Mouse (Mus musculus): ENCODE results near the gene Irx6. TPM values are rescaled to one million over a fixed set of nuclear protein-coding genes. Genes with fewer than 3 reads are reported as not detected.

The Irx6 gene
- polyA plus RNA-seq, 1 experiment, result not detected

DNA sequence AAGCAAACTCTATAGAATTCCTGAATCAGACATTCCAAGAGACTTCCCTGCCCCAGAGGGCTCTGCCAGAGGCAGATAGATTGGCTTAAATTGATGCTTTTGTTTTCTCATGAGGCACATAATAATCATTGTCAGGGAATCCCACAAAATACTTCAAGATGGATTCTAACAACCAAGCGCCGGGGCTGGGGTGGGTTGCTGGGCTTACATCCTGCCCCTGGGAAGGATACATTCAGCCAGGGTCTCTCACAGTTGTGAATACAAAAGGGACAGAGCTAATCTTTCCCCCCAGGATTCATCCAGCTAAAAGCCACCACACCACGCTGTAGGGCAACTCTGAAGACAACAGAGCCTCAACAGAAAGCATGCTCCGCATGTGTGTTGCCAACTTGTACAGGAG is 2.2 kb upstream of the Irx6 start:
- WGBS, result 88% methylated on average over 4 of the region's 4 CpGs
- no peak overlapping the region for H3K4me3 ChIP-seq (ENCODE audit: insufficient read depth, low read depth, low read length)
- no peak for TF ChIP-seq CTCF (IDR thresholded peaks at IDR 0.05; ENCODE audit: insufficient read depth, low read depth, low read length)
- no peak for TF ChIP-seq POLR2A (IDR thresholded peaks at IDR 0.05; ENCODE audit: insufficient read depth, low read depth, low read length)
- H3K4me1 ChIP-seq (ENCODE audit: control insufficient read depth, insufficient read depth, low read length), result peaks cover 16% of the 10 kb centered on the region
- H3K27ac ChIP-seq (ENCODE audit: insufficient read depth, low read depth, low read length), result no peak overlapping the region

DNA sequence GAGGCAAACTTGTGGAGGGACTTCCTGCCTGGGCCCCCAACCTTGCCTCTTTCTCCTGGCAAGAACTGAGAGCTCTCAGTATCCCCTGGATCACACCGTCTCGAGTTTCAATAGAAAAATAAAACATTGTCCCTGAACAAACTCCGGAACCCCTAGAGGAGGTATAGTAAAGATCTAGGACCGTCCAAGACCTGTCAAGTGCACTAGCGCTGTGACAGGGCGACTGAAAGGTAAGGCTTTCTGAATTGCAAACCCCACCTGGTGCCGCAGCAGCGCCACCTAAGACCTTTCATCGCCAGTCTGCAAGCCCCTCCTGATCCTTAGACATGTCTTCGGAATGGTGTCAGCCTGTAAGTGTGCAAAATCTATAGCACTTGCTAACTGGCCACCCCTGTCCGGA is 987 bp upstream of the Irx6 start:
- peaks cover 20% of the 10 kb centered on the region for H3K4me1 ChIP-seq (ENCODE audit: control insufficient read depth, insufficient read depth, low read length)
- TF ChIP-seq POLR2A (IDR thresholded peaks at IDR 0.05; ENCODE audit: insufficient read depth, low read depth, low read length), result no peak
- no peak for TF ChIP-seq CTCF (IDR thresholded peaks at IDR 0.05; ENCODE audit: insufficient read depth, low read depth, low read length)
- no peak overlapping the region for H3K27ac ChIP-seq (ENCODE audit: insufficient read depth, low read depth, low read length)
- no peak overlapping the region for H3K4me3 ChIP-seq (ENCODE audit: insufficient read depth, low read depth, low read length)
- WGBS, result 12% methylated on average over 11 of the region's 11 CpGs

- Histone ChIP-seq H3K4me1 (ENCODE audit: control insufficient read depth, insufficient read depth, low read length) (peaks cover 24% of the 10 kb centered on the region), H3K4me3 (ENCODE audit: insufficient read depth, low read depth, low read length) (no peak overlapping the region), H3K27ac (ENCODE audit: insufficient read depth, low read depth, low read length) (no peak overlapping the region)
- TF ChIP-seq POLR2A (IDR thresholded peaks at IDR 0.05; ENCODE audit: insufficient read depth, low read depth, low read length) (no peak), CTCF (IDR thresholded peaks at IDR 0.05; ENCODE audit: insufficient read depth, low read depth, low read length) (no peak)
- WGBS, result 1% methylated on average over 30 of the region's 30 CpGs
Measured at GRCm38 (mm10) chr8:92673555-92674243, 389 bp upstream of the Irx6 start.

DNA sequence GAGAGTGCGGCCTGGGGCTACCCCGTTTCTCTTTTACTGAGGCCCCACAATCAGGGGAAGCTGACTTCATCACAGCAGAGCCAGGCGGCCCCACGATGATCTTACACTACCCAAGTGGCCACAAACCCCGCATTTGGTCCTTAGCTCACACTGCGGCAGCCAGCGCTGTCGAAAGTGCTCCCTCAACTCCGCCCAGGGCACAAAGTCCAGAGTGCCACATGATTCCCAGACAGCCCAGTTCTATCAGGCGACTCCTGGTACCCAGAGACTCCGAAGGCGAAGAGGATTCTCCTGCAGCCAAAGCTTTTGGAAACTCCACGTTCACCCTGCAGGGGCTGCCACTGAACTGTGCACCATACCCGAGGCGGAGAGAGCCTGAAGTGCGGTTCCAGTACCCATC is 4.3 kb downstream of the Irx6 start:
- H3K4me3 ChIP-seq (ENCODE audit: insufficient read depth, low read depth, low read length), result no peak overlapping the region
- no peak overlapping the region for H3K27ac ChIP-seq (ENCODE audit: insufficient read depth, low read depth, low read length)
- 22% methylated on average over 16 of the region's 16 CpGs for WGBS
- peaks cover 20% of the 10 kb centered on the region for H3K4me1 ChIP-seq (ENCODE audit: control insufficient read depth, insufficient read depth, low read length)
- TF ChIP-seq POLR2A (IDR thresholded peaks at IDR 0.05; ENCODE audit: insufficient read depth, low read depth, low read length), result no peak
- no peak for TF ChIP-seq CTCF (IDR thresholded peaks at IDR 0.05; ENCODE audit: insufficient read depth, low read depth, low read length)

DNA sequence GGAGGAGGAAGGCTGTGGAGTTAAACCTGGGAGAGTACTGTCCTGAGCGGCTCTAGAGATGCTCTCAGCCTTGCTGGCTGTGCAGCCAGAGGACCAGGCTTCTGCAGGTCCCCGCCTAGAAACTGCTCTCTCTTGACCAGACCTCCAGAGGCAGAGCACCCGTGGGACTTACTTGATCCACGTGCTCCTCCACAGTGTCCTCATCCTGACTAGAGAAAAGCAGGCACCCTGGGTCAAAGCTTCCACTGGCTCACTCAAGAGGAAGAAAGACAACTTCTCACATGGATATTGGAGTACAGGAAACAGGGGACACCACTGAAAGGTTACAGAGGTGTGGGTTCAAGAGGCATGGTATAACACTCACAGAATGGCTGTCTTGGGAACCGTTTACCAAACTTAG is 23.3 kb downstream of the Irx6 start:
- H3K4me3 ChIP-seq (ENCODE audit: insufficient read depth, low read depth, low read length), result no peak overlapping the region
- H3K27ac ChIP-seq (ENCODE audit: insufficient read depth, low read depth, low read length), result no peak overlapping the region
- no peaks in the 10 kb centered on the region for H3K4me1 ChIP-seq (ENCODE audit: control insufficient read depth, insufficient read depth, low read length)
- WGBS, result 96% methylated on average over 5 of the region's 5 CpGs
- no peak for TF ChIP-seq POLR2A (IDR thresholded peaks at IDR 0.05; ENCODE audit: insufficient read depth, low read depth, low read length)
- TF ChIP-seq CTCF (IDR thresholded peaks at IDR 0.05; ENCODE audit: insufficient read depth, low read depth, low read length), result no peak

- Histone ChIP-seq H3K4me3 (ENCODE audit: insufficient read depth, low read depth, low read length) (no peak overlapping the region), H3K27ac (ENCODE audit: insufficient read depth, low read depth, low read length) (no peak overlapping the region), H3K4me1 (ENCODE audit: control insufficient read depth, insufficient read depth, low read length) (no peaks in the 10 kb centered on the region)
- TF ChIP-seq POLR2A (IDR thresholded peaks at IDR 0.05; ENCODE audit: insufficient read depth, low read depth, low read length) (no peak), CTCF (IDR thresholded peaks at IDR 0.05; ENCODE audit: insufficient read depth, low read depth, low read length) (no peak)
- WGBS, result 83% methylated on average over 3 of the region's 3 CpGs
Measured at GRCm38 (mm10) chr8:92698411-92698810, 24.3 kb downstream of the Irx6 start.

GRCm38 (mm10) chr8:92699922-92700540 is 25.9 kb downstream of the Irx6 start:
- Histone ChIP-seq H3K4me3 (ENCODE audit: insufficient read depth, low read depth, low read length) (no peak overlapping the region), H3K4me1 (ENCODE audit: control insufficient read depth, insufficient read depth, low read length) (no peaks in the 10 kb centered on the region), H3K27ac (ENCODE audit: insufficient read depth, low read depth, low read length) (no peak overlapping the region)
- no peak for TF ChIP-seq POLR2A (IDR thresholded peaks at IDR 0.05; ENCODE audit: insufficient read depth, low read depth, low read length)
- TF ChIP-seq CTCF (IDR thresholded peaks at IDR 0.05; ENCODE audit: insufficient read depth, low read depth, low read length), result no peak
- 26% methylated on average over 8 of the region's 8 CpGs for WGBS

GRCm38 (mm10) chr8:92703375-92703774 is 29.3 kb downstream of the Irx6 start:
- H3K27ac ChIP-seq (ENCODE audit: insufficient read depth, low read depth, low read length), result no peak overlapping the region
- WGBS, result 88% methylated on average over 3 of the region's 3 CpGs

GRCm38 (mm10) chr8:92706311-92706710 is 32.2 kb downstream of the Irx6 start:
- no peak for TF ChIP-seq POLR2A (IDR thresholded peaks at IDR 0.05; ENCODE audit: insufficient read depth, low read depth, low read length)
- no peak for TF ChIP-seq CTCF (IDR thresholded peaks at IDR 0.05; ENCODE audit: insufficient read depth, low read depth, low read length)
- Histone ChIP-seq H3K4me3 (ENCODE audit: insufficient read depth, low read depth, low read length) (no peak overlapping the region), H3K4me1 (ENCODE audit: control insufficient read depth, insufficient read depth, low read length) (no peaks in the 10 kb centered on the region), H3K27ac (ENCODE audit: insufficient read depth, low read depth, low read length) (no peak overlapping the region)
- WGBS, result 21% methylated on average over 2 of the region's 2 CpGs

More at GRCm38 (mm10) chr8:92703375-92703774, 29.3 kb downstream of the Irx6 start:
- TF ChIP-seq POLR2A (IDR thresholded peaks at IDR 0.05; ENCODE audit: insufficient read depth, low read depth, low read length) (no peak), CTCF (IDR thresholded peaks at IDR 0.05; ENCODE audit: insufficient read depth, low read depth, low read length) (no peak)
- Histone ChIP-seq H3K4me3 (ENCODE audit: insufficient read depth, low read depth, low read length) (no peak overlapping the region), H3K4me1 (ENCODE audit: control insufficient read depth, insufficient read depth, low read length) (no peaks in the 10 kb centered on the region)

All from olfactory bulb, adult 2 months (tissue).